Mouse (Mus musculus) liver, embryonic 11.5 days (tissue): ENCODE data around the gene Nfkbiz. TPM values are rescaled to one million over a fixed set of nuclear protein-coding genes. Genes with fewer than 3 reads are reported as not detected.

Source experiments
- ATAC-seq: fragments of 200-750 bp; cut with Nextera tagmentation; replicated peaks from 2 replicates; pipeline ENCODE4 v1.8.0; 2017; ENCODE audit warnings: moderate number of reproducible peaks, mild to moderate bottlenecking, moderate TSS enrichment, moderate library complexity; ENCODE audit not compliant: low FRiP score
- DNase-seq: peaks from one replicate; pipeline ENCODE4 v3.0.0-alpha.2; 2017; ENCODE audit warnings: low spot score
- H3K27ac ChIP-seq: fragments of 300-500 bp; sonication (generic); 2 replicates; pipeline ENCODE4 v1.5.1; 2014; ENCODE audit warnings: mild to moderate bottlenecking, low read depth, low read length, control low read depth
- H3K27me3 ChIP-seq: fragments of 300-500 bp; sonication (generic); replicated peaks from 2 replicates; pipeline ENCODE4 v1.6.1; 2014; ENCODE audit warnings: low read length, mixed read lengths; ENCODE audit not compliant: control insufficient read depth, insufficient read depth
- H3K36me3 ChIP-seq: fragments of 300-500 bp; sonication (generic); 2 replicates; pipeline ENCODE4 v1.6.1; 2014; ENCODE audit warnings: mild to moderate bottlenecking, low read length, moderate library complexity, mixed read lengths; ENCODE audit not compliant: control insufficient read depth, insufficient read depth
- H3K4me1 ChIP-seq: fragments of 300-500 bp; sonication (generic); replicated peaks from 2 replicates; pipeline ENCODE4 v1.6.1; 2014; ENCODE audit warnings: low read length, mixed read lengths; ENCODE audit not compliant: control insufficient read depth, insufficient read depth
- H3K4me2 ChIP-seq: fragments of 300-500 bp; sonication (generic); 2 replicates; pipeline ENCODE4 v1.6.1; 2014; ENCODE audit warnings: mild to moderate bottlenecking, control low read depth, moderate library complexity
- H3K4me3 ChIP-seq: fragments of 300-500 bp; sonication (generic); 2 replicates; pipeline ENCODE4 v1.5.1; 2014; ENCODE audit warnings: low read depth, low read length, control low read depth
- H3K9ac ChIP-seq: fragments of 300-500 bp; sonication (generic); 2 replicates; pipeline ENCODE4 v1.6.1; 2014; ENCODE audit warnings: low read depth, low read length, control low read depth
- H3K9me3 ChIP-seq: fragments of 300-500 bp; sonication (generic); 2 replicates; pipeline ENCODE4 v1.6.1; 2016; ENCODE audit warnings: low read length, inconsistent platforms, mixed read lengths; ENCODE audit not compliant: control insufficient read depth
- WGBS: fragments of 180-500 bp; shearing (Covaris S2); extraction: QIAGEN DNeasy Blood & Tissue Kit; methylation state at CpG from one replicate; pipeline ENCODE4 v1.1.7; 2014; 5-methylcytosine and 5-hydroxymethylcytosine counted together
- polyA plus RNA-seq: library from polyadenylated mRNA; unstranded; fragments of >200 nt; fragmentation: Nextera tagmentation; extraction: Ambion mirVana; gene quantifications from 2 replicates; pipeline ENCODE4 v1.2.1, GENCODE M21; 2014

The Nfkbiz gene
- polyA plus RNA-seq, 1 experiment from 2014 or later: 4.6 TPM

- 0 out of 2 replicates have a peak, but pooled peaks cover 4% of the 10 kb centered on the region for H3K36me3 ChIP-seq
- peak overlapping the region; percentile 97 for H3K4me2 ChIP-seq
- H3K9me3 ChIP-seq: no peaks in the 10 kb centered on the region
- peak overlapping the region; percentile 86 for H3K4me3 ChIP-seq
- no peak overlapping the region for H3K27ac ChIP-seq
- WGBS: 39% methylated on average over 18 of the region's 18 CpGs
- H3K9ac ChIP-seq: no peak overlapping the region
- peaks cover 14% of the 10 kb centered on the region for H3K4me1 ChIP-seq
- DNase-seq (no peak), ATAC-seq (no peak)
- H3K27me3 ChIP-seq: no peaks in the 10 kb centered on the region
These were observed 15.8 kb downstream of the Nfkbiz start for GRCm38 (mm10) chr16:55822741-55823397.

- ATAC-seq (peak; percentile 96), DNase-seq (peak; percentile 96)
- WGBS: under 1% methylated on average over 62 of the region's 67 CpGs
- H3K27ac ChIP-seq: peak overlapping the region; percentile 80
- H3K4me1 ChIP-seq: peaks cover 14% of the 10 kb centered on the region
- H3K4me3 ChIP-seq: peak overlapping the region; percentile 86
- no peaks in the 10 kb centered on the region for H3K9me3 ChIP-seq
- H3K9ac ChIP-seq: peak overlapping the region; percentile 78
- H3K27me3 ChIP-seq: no peaks in the 10 kb centered on the region
- H3K36me3 ChIP-seq: 0 out of 2 replicates have a peak, but pooled peaks cover 5% of the 10 kb centered on the region
- H3K4me2 ChIP-seq: peak overlapping the region; percentile 97
These were observed 16.5 kb downstream of the Nfkbiz start for GRCm38 (mm10) chr16:55821997-55822740.

- Histone ChIP-seq H3K36me3 (peaks cover 5% of the 10 kb centered on the region; the same call in 1 of the 2 replicates), H3K9ac (peak overlapping the region; percentile 78), H3K4me2 (peak overlapping the region; percentile 97), H3K9me3 (no peaks in the 10 kb centered on the region), H3K27me3 (no peaks in the 10 kb centered on the region), H3K4me3 (peak overlapping the region; percentile 86), H3K4me1 (peaks cover 14% of the 10 kb centered on the region), H3K27ac (peak overlapping the region; percentile 64; the same call in 1 of the 2 replicates)
- DNase-seq: no peak
- WGBS: under 1% methylated on average over 39 of the region's 40 CpGs
- ATAC-seq: peak; percentile 4; the same call in 1 of the 2 replicates
These were observed 17.1 kb downstream of the Nfkbiz start for GRCm38 (mm10) chr16:55821571-55821981.

- H3K27ac ChIP-seq: no peak overlapping the region; the same call in 1 of the 2 replicates
- 10% methylated on average over 20 of the region's 20 CpGs for WGBS
- no peak for DNase-seq
These were observed 17.7 kb downstream of the Nfkbiz start for GRCm38 (mm10) chr16:55820916-55821570.

GRCm38 (mm10) chr16:55820161-55820915 is 18.4 kb downstream of the Nfkbiz start:
- peak overlapping the region; percentile 86 for H3K4me3 ChIP-seq
- DNase-seq (peak; percentile 30), ATAC-seq (no peak)
- no peak overlapping the region for H3K27ac ChIP-seq
- H3K9me3 ChIP-seq: no peaks in the 10 kb centered on the region
- H3K36me3 ChIP-seq: peaks cover 15% of the 10 kb centered on the region
- H3K9ac ChIP-seq: peak overlapping the region; percentile 78
- peak overlapping the region; percentile 97 for H3K4me2 ChIP-seq
- peaks cover 14% of the 10 kb centered on the region for H3K4me1 ChIP-seq
- no peaks in the 10 kb centered on the region for H3K27me3 ChIP-seq
- WGBS: 49% methylated on average over 13 of the region's 13 CpGs

More at GRCm38 (mm10) chr16:55820916-55821570, 17.7 kb downstream of the Nfkbiz start:
- ATAC-seq: no peak
- Histone ChIP-seq H3K9me3 (no peaks in the 10 kb centered on the region), H3K36me3 (peaks cover 8% of the 10 kb centered on the region), H3K27me3 (no peaks in the 10 kb centered on the region), H3K4me2 (peak overlapping the region; percentile 97), H3K9ac (peak overlapping the region; percentile 78), H3K4me3 (peak overlapping the region; percentile 86), H3K4me1 (peaks cover 14% of the 10 kb centered on the region)

- H3K9me3 ChIP-seq: no peaks in the 10 kb centered on the region
- ATAC-seq: no peak
- no peak overlapping the region for H3K27ac ChIP-seq
- H3K4me3 ChIP-seq: peak overlapping the region; percentile 86; the same call in 1 of the 2 replicates
- H3K4me1 ChIP-seq: peaks cover 13% of the 10 kb centered on the region
- no peak overlapping the region for H3K9ac ChIP-seq
- DNase-seq: peak; percentile 31
- peaks cover 21% of the 10 kb centered on the region for H3K36me3 ChIP-seq
- H3K4me2 ChIP-seq: peak overlapping the region; percentile 97
- H3K27me3 ChIP-seq: no peaks in the 10 kb centered on the region
- WGBS: 75% methylated on average over 15 of the region's 15 CpGs
These were observed 19.4 kb downstream of the Nfkbiz start for GRCm38 (mm10) chr16:55819186-55819861.

- ATAC-seq: no peak
- Histone ChIP-seq H3K4me3 (no peak overlapping the region), H3K27ac (no peak overlapping the region), H3K9ac (no peak overlapping the region), H3K27me3 (no peaks in the 10 kb centered on the region), H3K36me3 (peaks cover 26% of the 10 kb centered on the region), H3K9me3 (no peaks in the 10 kb centered on the region), H3K4me1 (0 out of 2 replicates have a peak, but pooled peaks cover 6% of the 10 kb centered on the region), H3K4me2 (no peak overlapping the region)
- 94% methylated on average over 28 of the region's 28 CpGs for whole genome bisulfite sequencing
- peak; percentile 27 for DNase-seq
These were observed 20.8 kb downstream of the Nfkbiz start for GRCm38 (mm10) chr16:55817717-55818515.
